ENCODE assay signal across 17 mouse cellular contexts in genomic region chr1:63770309-63770708, GRCm38 (mm10). TPM values are rescaled to one million over a fixed set of nuclear protein-coding genes. Genes with fewer than 3 reads are reported as not detected.
DNase-seq lines count a peak whose midpoint lies in the region; ATAC-seq lines count a peak whose summit lies in the region.
"Had no signal": no experiment of that assay in that cellular context is flagged by ENCODE, and none has a peak within 500 bp of the region (broad histone marks: within the 10 kb centered on the region; RNA-seq: fewer than 3 reads in every experiment).

No protein-coding gene starts in this region.

- H3K9ac ChIP-seq in forebrain, embryonic 15.5 days (replicated peaks), result no peak overlapping the region
- H3K9ac ChIP-seq in midbrain, embryonic 13.5 days (replicated peaks), result no peak overlapping the region
- H3K9ac ChIP-seq in liver, embryonic 12.5 days, result no peak overlapping the region
- H3K9ac ChIP-seq: heart, embryonic 13.5 days; limb, embryonic 15.5 days had no signal

- no peak overlapping the region for H3K4me2 ChIP-seq in forebrain, embryonic 15.5 days (replicated peaks)
- H3K4me2 ChIP-seq in midbrain, embryonic 13.5 days (replicated peaks), result no peak overlapping the region
- no peak overlapping the region for H3K4me2 ChIP-seq in liver, embryonic 12.5 days
- H3K4me2 ChIP-seq: heart, embryonic 13.5 days; limb, embryonic 15.5 days had no signal

- WGBS in forebrain, embryonic 15.5 days, result 30% methylated on average over 7 of the region's 7 CpGs
- 92% methylated on average over 7 of the region's 7 CpGs for WGBS in forebrain, embryonic 10.5 days
- WGBS in midbrain, embryonic 13.5 days, result 53% methylated on average over 7 of the region's 7 CpGs
- WGBS in midbrain, embryonic 10.5 days, result 92% methylated on average over 7 of the region's 7 CpGs
- 81% methylated on average over 7 of the region's 7 CpGs for WGBS in liver, embryonic 12.5 days (ENCODE audit: insufficient replicate concordance)

- no peaks in the 10 kb centered on the region for H3K9me3 ChIP-seq in forebrain, embryonic 15.5 days
- H3K9me3 ChIP-seq in forebrain, embryonic 10.5 days, result no peaks in the 10 kb centered on the region
- 0 out of 2 replicates have a peak, but pooled peaks cover 5% of the 10 kb centered on the region for H3K9me3 ChIP-seq in midbrain, embryonic 13.5 days
- H3K9me3 ChIP-seq in midbrain, embryonic 10.5 days (replicated peaks), result no peaks in the 10 kb centered on the region; the same call in 1 of the 2 replicates
- no peaks in the 10 kb centered on the region for H3K9me3 ChIP-seq in liver, embryonic 12.5 days (replicated peaks)
- H3K9me3 ChIP-seq: limb, embryonic 15.5 days had no signal

- intact Hi-C loops in left cerebral cortex, postnatal 36 days (cut with DNase I), result no loop called here

- peak overlapping the region; percentile 77 for H3K27ac ChIP-seq in forebrain, embryonic 15.5 days (replicated peaks)
- H3K27ac ChIP-seq in forebrain, embryonic 10.5 days, result no peak overlapping the region
- H3K27ac ChIP-seq in midbrain, embryonic 13.5 days, result no peak overlapping the region
- no peak overlapping the region for H3K27ac ChIP-seq in midbrain, embryonic 10.5 days (replicated peaks)
- no peak overlapping the region for H3K27ac ChIP-seq in liver, embryonic 12.5 days
- H3K27ac ChIP-seq: heart, embryonic 13.5 days; limb, embryonic 15.5 days had no signal

- H3K27me3 ChIP-seq in forebrain, embryonic 15.5 days, result no peaks in the 10 kb centered on the region
- H3K27me3 ChIP-seq in forebrain, embryonic 10.5 days (ENCODE audit: poor library complexity, severe bottlenecking), result no peaks in the 10 kb centered on the region
- H3K27me3 ChIP-seq in midbrain, embryonic 13.5 days, result no peaks in the 10 kb centered on the region
- no peaks in the 10 kb centered on the region for H3K27me3 ChIP-seq in midbrain, embryonic 10.5 days (ENCODE audit: low read depth, poor library complexity, severe bottlenecking)
- H3K27me3 ChIP-seq in liver, embryonic 12.5 days (replicated peaks), result no peaks in the 10 kb centered on the region
- H3K27me3 ChIP-seq: heart, embryonic 13.5 days; limb, embryonic 15.5 days had no signal

- H3K4me1 ChIP-seq in forebrain, embryonic 15.5 days, result peaks cover 29% of the 10 kb centered on the region
- peaks cover 28% of the 10 kb centered on the region for H3K4me1 ChIP-seq in forebrain, embryonic 10.5 days
- peaks cover 25% of the 10 kb centered on the region for H3K4me1 ChIP-seq in midbrain, embryonic 13.5 days (replicated peaks)
- H3K4me1 ChIP-seq in midbrain, embryonic 10.5 days, result peaks cover 20% of the 10 kb centered on the region
- no peaks in the 10 kb centered on the region for H3K4me1 ChIP-seq in liver, embryonic 12.5 days
- H3K4me1 ChIP-seq: heart, embryonic 13.5 days had no signal

- H3K36me3 ChIP-seq in forebrain, embryonic 15.5 days, result no peaks in the 10 kb centered on the region
- H3K36me3 ChIP-seq in forebrain, embryonic 10.5 days (replicated peaks), result no peaks in the 10 kb centered on the region
- H3K36me3 ChIP-seq in midbrain, embryonic 13.5 days, result no peaks in the 10 kb centered on the region
- H3K36me3 ChIP-seq in midbrain, embryonic 10.5 days, result no peaks in the 10 kb centered on the region
- no peaks in the 10 kb centered on the region for H3K36me3 ChIP-seq in liver, embryonic 12.5 days
- H3K36me3 ChIP-seq: heart, embryonic 13.5 days; limb, embryonic 15.5 days had no signal

- peak; percentile 92 for ATAC-seq in forebrain, embryonic 15.5 days (replicated peaks)
- 0 out of 2 replicates have a peak, but pooled peaks have one; percentile 53 for ATAC-seq in midbrain, embryonic 13.5 days
- no peak for ATAC-seq in liver, embryonic 12.5 days
- ATAC-seq: lung, postnatal 0 days had no signal

- H3K4me3 ChIP-seq in forebrain, embryonic 15.5 days, result no peak overlapping the region
- no peak overlapping the region for H3K4me3 ChIP-seq in forebrain, embryonic 10.5 days
- H3K4me3 ChIP-seq in midbrain, embryonic 13.5 days (replicated peaks), result no peak overlapping the region
- no peak overlapping the region for H3K4me3 ChIP-seq in midbrain, embryonic 10.5 days
- H3K4me3 ChIP-seq in liver, embryonic 12.5 days, result no peak overlapping the region
- H3K4me3 ChIP-seq: heart, embryonic 13.5 days; limb, embryonic 15.5 days had no signal

- no peak for DNase-seq in forebrain, embryonic 10.5 days (ENCODE audit: extremely low spot score, low spot score)
- no peak for DNase-seq in midbrain, embryonic 10.5 days (ENCODE audit: low spot score)
- DNase-seq in left cerebral cortex, postnatal 36 days (ENCODE audit: low spot score in 2 of 2), result peak; percentile 28 to 33
- DNase-seq in telencephalon, adult 2 months (ENCODE audit: low read depth, low spot score), result peak; percentile 92
- DNase-seq in gastrocnemius, adult 8-10 months (ENCODE audit: low spot score in 2 of 2), result no peak
- DNase-seq: cerebellum, postnatal 25 days; gastrocnemius, postnatal 10 days; kidney, postnatal 36 days had no signal

RNA-seq across cellular contexts. Expression of gene 4933402D24Rik, which starts 1.2 kb away (rescaled TPM):
- 0.19 and 0.31 TPM in 2 replicates for polyA plus RNA-seq in forebrain, embryonic 15.5 days (2015; fragmentation: Nextera tagmentation; extraction: Ambion mirVana)
- 0.15 and 0.39 TPM in 2 replicates for polyA plus RNA-seq in forebrain, embryonic 10.5 days (2016; fragmentation: Nextera tagmentation; extraction: Ambion mirVana)
- polyA plus RNA-seq in midbrain, embryonic 13.5 days (2015; fragmentation: Nextera tagmentation; extraction: Ambion mirVana), result 0.22 and 0.32 TPM in 2 replicates
- polyA plus RNA-seq in midbrain, embryonic 10.5 days (2016; fragmentation: Nextera tagmentation; extraction: Ambion mirVana), result 0.12 and 0.27 TPM in 2 replicates
- under 1 TPM; 0.23 to 0.25 TPM for total RNA-seq in left cerebral cortex, postnatal 36 days (2021)
- 0.07 TPM in 1 of 2 replicates, not detected in the other for polyA plus RNA-seq in liver, embryonic 12.5 days (2016; fragmentation: Nextera tagmentation; extraction: Ambion mirVana)
- not detected for total RNA-seq in gastrocnemius, adult 8-10 months (2022)
- total RNA-seq: gastrocnemius, postnatal 10 days; monocyte, adult 5-6 weeks had no signal
- polyA plus RNA-seq: intestine, embryonic 14.5 days; lung, postnatal 0 days; thymus, postnatal 0 days had no signal

RNA-seq across cellular contexts. Expression of gene Fastkd2, which starts 39.9 kb away (rescaled TPM):
- 46.2 and 46.5 TPM in 2 replicates for polyA plus RNA-seq in forebrain, embryonic 15.5 days (2015; fragmentation: Nextera tagmentation; extraction: Ambion mirVana)
- polyA plus RNA-seq in forebrain, embryonic 10.5 days (2016; fragmentation: Nextera tagmentation; extraction: Ambion mirVana), result 74.6 and 79.2 TPM in 2 replicates
- polyA plus RNA-seq in midbrain, embryonic 13.5 days (2015; fragmentation: Nextera tagmentation; extraction: Ambion mirVana), result 37.2 and 39.8 TPM in 2 replicates
- polyA plus RNA-seq in midbrain, embryonic 10.5 days (2016; fragmentation: Nextera tagmentation; extraction: Ambion mirVana), result 63.6 and 74.4 TPM in 2 replicates
- total RNA-seq in left cerebral cortex, postnatal 36 days (2021), result 10 to 100 TPM; 18.4 to 20.7 TPM
- 61.3 and 64.2 TPM in 2 replicates for polyA plus RNA-seq in liver, embryonic 12.5 days (2016; fragmentation: Nextera tagmentation; extraction: Ambion mirVana)
- 10 to 100 TPM; 18.5 to 29.8 (median 24.9) TPM for total RNA-seq in gastrocnemius, adult 8-10 months (2022)

RNA-seq across cellular contexts. Expression of gene Mdh1b, which starts 40.2 kb away (rescaled TPM):
- polyA plus RNA-seq in forebrain, embryonic 15.5 days (2015; fragmentation: Nextera tagmentation; extraction: Ambion mirVana), result 0.24 and 0.41 TPM in 2 replicates
- polyA plus RNA-seq in forebrain, embryonic 10.5 days (2016; fragmentation: Nextera tagmentation; extraction: Ambion mirVana), result 0.16 and 0.23 TPM in 2 replicates
- polyA plus RNA-seq in midbrain, embryonic 13.5 days (2015; fragmentation: Nextera tagmentation; extraction: Ambion mirVana), result 0.12 and 0.27 TPM in 2 replicates
- 0.09 and 0.22 TPM in 2 replicates for polyA plus RNA-seq in midbrain, embryonic 10.5 days (2016; fragmentation: Nextera tagmentation; extraction: Ambion mirVana)
- total RNA-seq in left cerebral cortex, postnatal 36 days (2021), result 1 to 10 TPM in 1 of 2 experiments, under 1 TPM in 1; 0.72 to 1.1 TPM
- 0.11 TPM in 1 of 2 replicates, not detected in the other for polyA plus RNA-seq in liver, embryonic 12.5 days (2016; fragmentation: Nextera tagmentation; extraction: Ambion mirVana)
- not detected for total RNA-seq in gastrocnemius, adult 8-10 months (2022)
- total RNA-seq: gastrocnemius, postnatal 10 days; monocyte, adult 5-6 weeks had no signal
- polyA plus RNA-seq: heart, embryonic 13.5 days; intestine, embryonic 14.5 days; limb, embryonic 15.5 days; thymus, postnatal 0 days had no signal

Comparison
In these comparisons a context has a peak if more than half of its experiments do, and no peak if none do; other contexts are left out.
1. DNase-seq: peak in left cerebral cortex, postnatal 36 days (2 of 2) and telencephalon, adult 2 months (single experiment); none in forebrain, embryonic 10.5 days (single experiment), midbrain, embryonic 10.5 days (single experiment) and gastrocnemius, adult 8-10 months (0 of 2).